Comparison of ENCODE assay signal across 8 mouse cellular contexts in genomic region chr4:127021151-127021945, GRCm38 (mm10). TPM values are rescaled to one million over a fixed set of nuclear protein-coding genes. Genes with fewer than 3 reads are reported as not detected.
DNase-seq lines count a peak whose midpoint lies in the region; ATAC-seq lines count a peak whose summit lies in the region.

TSS of gene Sfpq (plus strand) at chr4:127021324.

- peaks cover 23% of the 10 kb centered on the region for H3K4me1 ChIP-seq in hindbrain, embryonic 12.5 days

- ATAC-seq in hindbrain, embryonic 12.5 days (ENCODE audit: low FRiP score): peak; percentile 98

- under 1% methylated on average over 55 of the region's 87 CpGs for WGBS in hindbrain, embryonic 12.5 days

- DNase-seq in NIH3T3 (ENCODE audit: low read depth): peak; percentile 100
- peak; percentile 99 to 100 for DNase-seq in cerebellum, postnatal 10 days
- DNase-seq in frontal cortex, postnatal 10 days (ENCODE audit: low spot score in 2 of 2): peak; percentile 98
- DNase-seq in layer of hippocampus, postnatal 14 days (ENCODE audit: low spot score in 2 of 2): peak; percentile 100
- peak; percentile 99 for DNase-seq in lung, postnatal 14 days
- peak; percentile 100 for DNase-seq in retina, adult 2 months (ENCODE audit: low read depth, low spot score)
- peak; percentile 96 to 99 for DNase-seq in thymus, postnatal 36 days

- H3K4me2 ChIP-seq in hindbrain, embryonic 12.5 days (replicated peaks): peak within 1 kb of the TSS; percentile 97

- peak within 1 kb of the TSS; percentile 99 for H3K27ac ChIP-seq in hindbrain, embryonic 12.5 days

- peak within 1 kb of the TSS; percentile 100 for H3K9ac ChIP-seq in hindbrain, embryonic 12.5 days

- H3K36me3 ChIP-seq in hindbrain, embryonic 12.5 days: peaks cover 24% of the 10 kb centered on the region

- H3K27me3 ChIP-seq in hindbrain, embryonic 12.5 days: no peaks in the 10 kb centered on the region

- peak within 1 kb of the TSS; percentile 100 for H3K4me3 ChIP-seq in hindbrain, embryonic 12.5 days

- H3K9me3 ChIP-seq in hindbrain, embryonic 12.5 days (replicated peaks): no peaks in the 10 kb centered on the region

RNA-seq across cellular contexts. Expression of gene Sfpq, which starts in this region (rescaled TPM):
- 178 and 204 TPM in 2 replicates for polyA plus RNA-seq in hindbrain, embryonic 12.5 days (2016; fragmentation: Nextera tagmentation; extraction: Ambion mirVana)
- 100 to 1,000 TPM; 303 to 304 TPM for total RNA-seq in layer of hippocampus, postnatal 14 days (2021)

Comparison
In these comparisons a context has a peak if more than half of its experiments do, and no peak if none do; other contexts are left out.
1. Peak in every context shown above with its lines: DNase-seq, ATAC-seq, H3K4me3 ChIP-seq and H3K27ac ChIP-seq.